Mouse (Mus musculus) left cerebral cortex, postnatal 14 days (tissue): Measurements from ENCODE around the gene Kcne3. TPM values are rescaled to one million over a fixed set of nuclear protein-coding genes. Genes with fewer than 3 reads are reported as not detected.

Experiments
- DNase-seq, 2 experiments: peaks; one replicate each; pipeline ENCODE4 v3.0.0; 2021 to 2022; ENCODE audit warnings: low spot score in 2 of 2, mixed read lengths in 1 of 2
- intact Hi-C: fragments of 180-260 bp; cut with DNase I; formaldehyde crosslinking; loops from one replicate; pipeline ENCODE4 v1.15.1; 2025
- total RNA-seq, 2 experiments: library from RNA; stranded (reverse); gene quantifications; 2 replicates each; pipeline ENCODE4 v1.2.3; 2021

The Kcne3 gene
- total RNA-seq, 2 experiments from 2014 or later, result not detected

DNA sequence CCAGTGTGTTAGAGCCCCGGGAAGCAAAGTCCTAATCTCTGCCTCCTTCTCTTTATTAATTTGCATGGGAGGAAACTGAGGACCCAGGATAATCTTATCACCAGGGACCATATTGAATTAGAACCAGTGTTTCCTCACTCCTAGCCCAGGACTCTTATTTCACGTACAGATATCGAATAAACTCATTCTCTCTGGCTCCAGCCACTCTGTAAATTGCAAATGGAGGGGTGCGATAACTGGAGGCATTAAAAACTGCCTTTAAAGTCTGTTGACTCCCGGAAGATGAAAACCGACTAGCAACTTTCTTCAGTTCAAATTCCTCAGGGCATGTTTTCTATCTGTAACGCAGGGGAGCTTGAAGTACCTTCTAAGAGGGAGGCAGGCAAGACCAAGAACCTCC, 3.1 kb downstream of the Kcne3 start:
- no peak for DNase-seq
- intact Hi-C loops, result no loop called here

DNA sequence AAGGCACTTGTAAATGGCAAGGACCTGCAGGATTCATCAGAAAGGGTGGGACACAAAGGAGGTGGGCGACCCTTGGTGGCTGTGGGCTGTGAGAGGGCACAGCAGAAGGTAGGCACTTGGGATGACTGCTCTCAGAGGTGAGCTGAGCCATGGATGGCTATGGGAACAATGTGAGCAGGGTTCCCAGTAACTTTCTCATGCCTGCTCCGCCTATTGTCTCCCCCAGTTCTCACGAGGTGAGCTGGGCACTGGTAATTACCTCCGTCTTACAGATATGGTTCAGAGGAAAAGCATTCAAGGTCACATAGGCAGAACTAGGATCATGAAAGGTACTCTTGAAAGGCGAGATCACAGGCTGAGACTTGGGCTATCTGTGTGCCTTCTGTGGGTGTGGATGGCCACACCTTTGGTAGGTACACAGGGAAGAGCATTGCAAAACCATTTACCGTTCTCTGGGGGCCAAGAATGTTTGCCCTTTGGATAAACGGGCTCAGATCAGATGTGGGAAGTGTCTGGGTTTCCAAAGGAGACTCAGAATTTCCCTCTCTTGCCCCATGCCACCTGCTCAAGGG, 3.6 kb downstream of the Kcne3 start:
- intact Hi-C loops, result no loop called here
- no peak for DNase-seq

DNA sequence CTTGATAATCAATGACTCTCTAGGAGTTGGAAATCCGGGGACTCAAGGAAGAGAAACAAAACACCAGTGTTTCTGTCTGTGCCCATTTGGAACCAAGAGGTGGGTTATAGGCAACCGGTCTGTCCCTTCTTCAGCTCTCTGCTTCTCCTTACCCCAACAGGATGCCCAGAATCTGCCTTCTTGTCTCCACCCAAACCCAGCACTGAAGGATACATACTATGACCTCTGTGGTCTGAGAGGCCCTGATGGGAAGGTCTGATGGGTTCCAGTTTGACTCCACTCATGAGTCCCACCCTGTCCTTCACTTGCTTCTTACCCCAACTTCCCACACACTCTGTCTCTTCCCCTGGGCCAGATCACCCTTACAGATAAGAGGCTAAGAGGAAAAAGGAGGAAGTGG, 4.9 kb downstream of the Kcne3 start:
- intact Hi-C loops, result no loop called here
- no peak for DNase-seq

DNA sequence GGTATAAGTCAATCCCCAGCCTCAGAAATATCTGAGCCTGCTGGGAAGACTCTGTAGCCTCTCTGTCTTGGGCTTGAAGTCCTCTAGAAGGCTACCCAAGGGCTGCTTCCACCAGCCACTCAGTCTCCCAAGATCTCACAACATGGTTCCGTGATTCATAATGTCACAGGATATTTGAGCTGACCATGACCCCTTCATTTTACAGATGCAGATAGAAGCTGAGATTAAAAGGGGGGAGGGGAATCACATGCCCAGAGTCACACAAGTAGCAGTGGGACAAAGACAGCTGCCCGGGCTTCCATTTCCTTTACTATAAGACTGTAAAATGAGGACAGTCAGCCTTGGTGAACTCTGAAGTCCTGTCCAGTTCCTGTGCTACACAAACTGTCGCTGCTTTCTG, 5.3 kb downstream of the Kcne3 start:
- DNase-seq, result no peak
- intact Hi-C loops, result no loop called here

DNA sequence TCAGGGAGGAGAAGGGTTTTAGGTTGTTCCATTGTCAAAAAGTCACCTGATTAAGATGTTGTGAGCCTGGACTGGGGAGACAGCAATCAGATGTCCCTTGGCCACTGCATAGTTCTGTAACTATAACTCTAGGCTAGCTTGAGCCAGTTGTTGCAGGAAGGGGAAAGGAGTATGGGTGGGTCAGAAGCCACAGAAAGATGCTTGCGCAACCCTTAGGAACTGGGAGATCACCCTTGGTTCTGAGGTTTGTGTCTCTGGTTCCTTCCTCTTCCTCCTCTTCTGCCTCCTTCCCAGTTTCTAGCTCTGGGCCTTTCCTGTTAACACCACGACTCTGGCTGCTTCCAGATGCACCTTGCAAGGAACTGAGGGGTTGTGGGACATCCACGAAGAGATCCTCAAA, 6.1 kb downstream of the Kcne3 start:
- no peak for DNase-seq
- intact Hi-C loops, result no loop called here

DNA sequence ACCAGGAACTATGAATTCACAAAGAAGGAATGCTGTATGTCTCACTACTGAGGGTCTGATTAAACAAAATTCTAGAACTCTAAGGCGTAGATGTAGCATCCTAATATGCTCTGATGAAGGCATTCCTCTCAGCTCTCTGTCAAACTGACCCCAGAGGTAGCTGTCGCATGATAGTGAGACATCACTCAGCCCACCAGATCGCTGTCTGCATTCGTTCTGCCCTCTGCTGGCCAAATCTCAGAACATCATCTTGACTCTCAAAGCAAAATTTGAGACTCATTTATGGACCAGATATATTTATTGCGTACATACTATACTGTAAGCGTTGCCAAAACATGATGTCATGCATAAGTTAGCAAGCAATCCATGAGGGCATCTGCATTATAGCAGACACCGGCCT, 11.3 kb downstream of the Kcne3 start:
- intact Hi-C loops, result loop anchor here (5.0 kb wide), 2 partner anchors 65 to 200 kb away; partner anchors contain the start of gene Pold3
- peak; percentile 57 to 59 for DNase-seq

DNA sequence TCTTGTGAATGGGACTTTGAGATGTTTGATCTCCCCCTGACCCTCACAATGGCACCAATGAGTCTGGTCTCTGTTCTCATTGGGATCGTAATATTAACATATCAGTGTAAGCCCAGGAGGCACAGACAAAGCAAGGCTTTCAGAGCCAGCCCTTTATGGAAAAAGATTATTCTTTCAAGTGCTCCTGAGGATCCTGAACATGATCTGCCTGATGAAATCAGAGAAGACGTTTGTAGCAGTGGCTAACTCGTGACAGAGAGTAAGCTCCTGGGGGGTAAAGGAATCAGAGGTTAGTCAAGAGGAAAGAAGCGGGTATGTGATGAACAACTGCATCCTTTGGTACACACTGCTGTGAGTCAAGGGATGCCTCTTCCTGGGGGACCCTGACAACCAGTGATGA, 13.9 kb downstream of the Kcne3 start:
- DNase-seq, result no peak

DNA sequence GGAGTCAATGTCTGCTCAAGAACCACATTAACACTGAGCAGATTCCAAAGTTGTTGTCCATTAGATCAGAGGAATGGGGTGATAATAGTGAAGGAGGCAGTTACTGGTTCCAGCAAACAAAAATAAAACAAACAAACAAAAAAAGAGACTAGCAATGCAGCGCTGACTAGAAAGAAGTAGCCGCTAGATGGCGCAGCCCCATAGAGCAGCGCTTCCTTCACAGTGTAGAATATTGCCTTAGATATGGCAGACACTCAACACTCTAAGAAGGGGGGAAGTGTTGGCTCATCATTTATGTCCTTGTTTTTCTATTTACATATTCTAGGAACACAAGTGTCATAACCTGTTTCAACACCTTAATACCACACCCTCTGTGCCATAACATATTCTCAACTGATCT, 14.5 kb downstream of the Kcne3 start:
- intact Hi-C loops, result loop anchor here (2.0 kb wide), 1 partner anchor 44 kb away; no protein-coding TSS in a partner anchor
- DNase-seq, result peak; percentile 73 to 78

More for the DNA sequence above, 13.9 kb downstream of the Kcne3 start:
- intact Hi-C loops, result loop anchor here (2.0 kb wide), 1 partner anchor 45 kb away; no protein-coding TSS in a partner anchor

DNA sequence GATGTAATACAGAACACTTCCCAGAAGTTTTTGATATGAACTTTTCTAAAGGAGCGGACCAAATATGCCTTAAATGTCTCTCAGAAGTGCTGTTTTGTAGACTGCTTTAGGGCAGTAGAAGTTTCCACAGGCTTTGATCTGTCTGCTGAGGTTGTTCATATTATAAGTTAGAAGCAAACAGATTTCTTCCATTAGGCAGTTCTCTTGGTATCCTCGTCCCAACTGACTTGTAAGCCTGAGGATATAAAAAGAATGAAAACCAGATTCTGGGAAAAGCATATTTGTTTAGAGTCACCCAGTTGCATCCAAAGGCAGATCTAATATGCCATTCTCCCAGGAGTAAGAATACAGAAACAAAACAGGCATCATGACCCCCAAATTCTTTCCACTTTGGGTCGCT, 24.9 kb downstream of the Kcne3 start:
- DNase-seq, result no peak
- intact Hi-C loops, result no loop called here

DNA sequence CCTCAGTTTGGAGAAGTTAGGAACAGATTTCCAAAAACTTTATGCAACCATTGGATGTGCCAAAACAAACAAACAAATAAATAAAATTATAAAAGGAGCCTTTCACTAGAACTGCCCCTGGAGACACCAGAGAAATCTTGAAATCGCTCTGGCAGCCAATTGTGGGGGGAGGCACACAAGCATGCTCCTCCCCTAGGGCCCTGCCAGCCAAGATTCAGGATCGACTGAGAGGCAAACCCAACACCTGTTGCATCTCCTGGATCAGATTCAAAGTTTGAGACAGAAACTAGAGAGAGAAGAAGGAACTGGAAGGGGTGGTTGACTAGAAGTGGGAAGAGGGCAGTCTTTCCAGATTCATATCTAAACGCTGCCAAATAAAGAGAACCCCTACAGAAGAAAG, 27.3 kb downstream of the Kcne3 start:
- no peak for DNase-seq
- intact Hi-C loops, result no loop called here

DNA sequence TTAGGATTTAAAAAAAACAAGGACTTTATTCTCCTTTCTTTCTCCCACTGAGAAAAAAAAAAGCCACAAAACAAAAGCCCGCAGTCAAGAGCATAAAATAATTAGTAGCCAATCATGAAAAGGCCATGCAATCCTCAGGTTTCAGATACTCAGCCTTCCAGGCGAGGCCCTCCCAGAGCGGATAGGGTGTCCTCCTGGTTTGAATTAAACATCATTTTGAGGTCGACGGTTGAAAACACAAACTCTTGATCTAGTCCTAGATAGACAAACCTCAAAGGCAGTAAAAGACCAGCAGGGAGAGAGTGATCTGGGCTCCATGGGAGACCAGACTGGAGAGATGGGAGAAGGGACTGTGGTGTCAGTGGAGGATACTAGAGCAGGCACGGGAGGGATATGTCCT, 28.6 kb downstream of the Kcne3 start:
- intact Hi-C loops, result no loop called here

DNA sequence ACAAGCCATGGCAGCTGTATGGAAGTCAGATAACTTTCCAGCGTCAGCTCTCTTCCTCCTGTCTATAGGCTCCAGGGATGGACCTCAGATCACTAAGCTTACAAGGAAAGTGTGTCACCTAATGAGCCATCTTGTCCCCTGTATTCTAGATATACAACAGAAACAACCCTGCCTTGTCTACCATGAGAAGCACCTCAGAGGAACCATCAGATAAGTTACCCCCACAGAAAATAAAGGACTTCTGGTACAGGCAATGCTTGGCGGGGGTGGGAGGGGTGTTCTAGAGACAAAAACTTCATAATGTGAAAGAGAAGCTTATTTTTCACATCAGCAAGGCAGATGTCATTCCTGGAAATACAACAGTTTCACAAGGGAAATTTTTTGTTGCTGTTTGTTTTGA, 29.8 kb downstream of the Kcne3 start:
- intact Hi-C loops, result no loop called here
- no peak for DNase-seq

More for the DNA sequence above, 28.6 kb downstream of the Kcne3 start:
- DNase-seq, result no peak

DNA sequence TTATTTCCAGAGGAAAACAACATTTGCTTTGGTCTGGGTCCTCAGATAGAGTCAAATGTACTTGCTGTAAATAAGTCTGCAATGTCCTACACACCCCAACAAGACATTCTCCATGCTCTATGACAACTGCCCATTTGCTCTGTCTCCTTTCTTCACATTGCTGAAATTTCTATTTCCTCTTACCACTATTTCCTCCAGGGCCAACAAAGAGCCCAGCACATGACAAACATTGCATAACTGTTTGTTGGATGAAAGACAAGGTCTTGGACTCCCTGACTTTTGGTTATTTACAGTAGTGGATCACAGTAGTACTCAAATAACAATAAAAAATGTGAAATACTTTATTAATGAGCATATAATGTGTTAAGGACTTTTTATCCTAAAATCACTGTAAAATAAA, 31.6 kb downstream of the Kcne3 start:
- DNase-seq, result no peak
- intact Hi-C loops, result no loop called here

DNA sequence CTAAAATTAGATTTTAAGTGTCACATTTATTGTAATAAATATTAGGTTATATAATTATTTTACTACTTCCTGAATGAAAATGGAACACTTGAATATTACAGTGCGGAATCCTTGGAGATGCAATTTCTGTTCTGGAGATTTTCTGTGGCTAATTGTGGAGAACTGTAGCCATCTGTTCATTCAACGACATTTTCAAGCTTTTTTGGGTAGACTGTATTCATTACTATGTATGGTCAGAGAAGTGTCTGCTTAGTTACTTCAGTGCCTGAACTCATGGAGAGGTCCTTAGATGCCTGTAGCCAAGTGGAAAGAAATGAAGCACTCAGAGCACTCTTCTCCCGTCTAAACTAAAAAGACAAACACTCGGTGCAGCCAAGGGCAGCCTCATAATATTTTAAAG, 38.0 kb downstream of the Kcne3 start:
- peak in 1 of 2 experiments; percentile 40 for DNase-seq

DNA sequence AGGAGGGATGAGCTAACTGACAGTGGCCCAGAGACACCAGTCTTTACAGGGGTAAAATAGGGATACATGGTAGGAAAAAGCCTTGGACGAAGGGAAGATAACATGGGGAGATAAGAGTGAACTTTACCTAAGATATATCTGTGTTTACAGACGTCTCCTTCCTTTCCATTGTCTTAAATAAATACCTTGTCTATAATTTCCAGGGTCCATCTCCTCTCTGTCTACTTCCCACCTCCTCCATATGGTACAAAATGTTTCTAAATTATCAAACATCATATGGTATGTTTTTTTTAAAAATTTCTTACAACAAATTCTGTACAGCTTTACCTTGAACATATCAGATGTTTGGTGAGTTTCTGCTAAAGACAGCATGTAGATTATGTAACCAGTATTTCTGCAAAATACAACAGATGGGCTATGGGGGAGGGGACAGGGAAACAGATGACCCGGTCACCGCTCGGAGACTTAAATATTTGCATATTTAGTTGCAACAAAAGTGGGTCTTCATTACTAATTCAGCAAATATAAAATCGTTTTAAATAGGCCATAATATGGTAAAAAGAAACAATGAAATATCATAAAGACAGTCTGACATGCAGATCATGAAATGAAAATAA, 38.9 kb downstream of the Kcne3 start:
- intact Hi-C loops, result no loop called here
- no peak for DNase-seq

More for the DNA sequence above, 38.0 kb downstream of the Kcne3 start:
- intact Hi-C loops, result no loop called here

DNA sequence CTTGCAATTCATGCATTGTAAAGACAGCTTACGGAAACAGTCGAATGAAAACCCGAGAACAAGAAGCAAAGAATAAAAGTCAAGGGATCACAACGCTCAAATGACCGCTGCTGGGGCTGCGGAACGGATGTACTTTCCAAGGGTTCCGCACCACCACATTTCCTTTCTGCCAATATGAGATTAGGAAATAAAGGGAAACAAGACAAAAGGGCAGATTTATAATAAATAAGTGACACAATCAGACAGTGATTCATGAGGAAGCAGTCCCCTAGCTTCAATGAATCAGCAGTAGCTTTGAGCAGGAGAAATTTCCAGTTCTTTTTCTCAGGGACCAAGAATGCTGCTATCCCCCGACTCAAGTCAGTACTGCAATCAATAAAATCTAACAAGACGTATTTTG, 39.7 kb downstream of the Kcne3 start:
- no peak for DNase-seq
- intact Hi-C loops, result no loop called here

DNA sequence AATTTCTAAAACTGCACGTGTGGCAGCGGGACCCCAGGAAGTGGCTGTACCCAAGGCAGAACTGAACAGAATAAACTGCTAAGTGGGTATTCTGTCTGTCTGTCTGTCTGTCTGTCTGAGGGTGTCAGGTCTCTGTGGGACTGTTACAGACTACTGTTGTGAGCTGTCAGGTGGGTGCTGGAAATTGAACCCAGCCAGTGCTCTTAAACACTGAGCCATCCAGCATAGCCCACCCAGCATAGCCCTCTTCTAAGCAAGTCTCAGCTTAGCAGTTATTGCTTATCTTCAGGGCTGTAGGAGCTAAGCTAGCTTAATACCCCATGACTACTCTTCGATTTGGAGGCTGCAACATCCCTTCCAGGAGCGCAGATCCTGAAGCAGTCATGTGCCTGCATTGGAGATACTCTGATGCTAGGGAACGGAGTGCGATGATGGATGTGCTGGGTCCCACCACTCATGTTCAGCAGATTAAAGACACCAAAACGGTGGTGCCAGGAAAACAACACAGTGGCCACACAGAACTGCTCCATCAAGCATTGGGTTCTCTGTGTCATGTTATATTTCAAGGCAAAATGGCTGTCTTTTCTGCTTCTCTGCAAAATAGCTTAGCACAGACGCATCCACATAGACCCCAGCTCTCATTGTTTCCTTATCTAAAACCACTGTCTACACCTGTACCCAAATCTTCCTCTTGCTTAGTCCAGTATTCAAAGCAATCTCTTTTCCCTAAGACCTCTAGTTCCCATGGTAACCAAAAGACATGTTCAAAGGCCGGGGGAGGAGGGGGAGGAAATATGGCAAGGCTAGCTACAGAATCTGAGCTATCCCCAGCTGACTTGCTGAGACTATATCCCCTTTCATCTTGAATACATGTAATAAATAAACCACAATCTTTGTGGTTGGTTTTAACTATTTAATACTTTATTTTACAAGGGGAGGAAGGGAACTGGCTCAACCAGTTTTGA, 40.6 kb downstream of the Kcne3 start:
- peak in 1 of 2 experiments; percentile 36 for DNase-seq
- intact Hi-C loops, result no loop called here

DNA sequence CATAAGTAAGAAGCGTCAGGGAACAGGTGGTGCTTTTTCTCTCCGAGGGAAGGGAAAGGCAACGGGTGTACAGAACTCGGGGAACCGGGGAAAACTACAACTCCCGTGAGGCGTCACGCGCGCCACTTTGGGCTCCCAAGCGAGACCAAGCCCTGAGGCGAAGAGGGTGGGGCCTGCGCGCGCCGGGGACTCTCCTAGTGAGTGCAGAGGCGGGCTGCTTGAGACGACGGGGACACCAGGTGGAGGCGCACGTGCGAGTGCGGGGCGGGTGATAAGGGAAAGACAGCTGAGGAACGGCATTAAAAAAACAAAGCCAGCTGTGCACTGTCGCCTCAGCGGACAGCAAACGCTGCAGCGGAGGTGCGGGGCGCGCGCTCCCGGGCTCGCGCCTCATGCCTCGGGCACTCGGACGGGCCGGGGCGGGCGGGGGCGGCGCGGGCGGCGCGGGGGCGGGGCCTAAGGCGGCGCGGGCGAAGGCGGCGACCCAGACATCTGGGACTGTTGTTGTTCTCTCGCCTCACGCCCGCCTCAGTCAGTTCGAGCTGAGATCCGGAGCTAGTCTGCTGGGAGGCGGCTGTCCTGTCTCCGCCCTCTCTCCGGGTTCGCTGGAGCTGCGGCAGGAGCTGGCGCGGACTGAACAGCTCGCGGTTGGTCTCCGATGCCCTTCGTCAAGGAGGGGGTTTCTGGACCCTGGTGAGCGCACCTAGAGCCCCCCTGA, 51.0 kb downstream of the Kcne3 start, which contains the start of gene Pgm2l1:
Gene Pgm2l1 (plus strand): TSS at position 237 of the 718 bp plus-strand sequence.
- intact Hi-C loops, result loop anchor here (5.0 kb wide), 1 partner anchor 105 kb away; the partner anchor contains the start of gene Pold3

DNA sequence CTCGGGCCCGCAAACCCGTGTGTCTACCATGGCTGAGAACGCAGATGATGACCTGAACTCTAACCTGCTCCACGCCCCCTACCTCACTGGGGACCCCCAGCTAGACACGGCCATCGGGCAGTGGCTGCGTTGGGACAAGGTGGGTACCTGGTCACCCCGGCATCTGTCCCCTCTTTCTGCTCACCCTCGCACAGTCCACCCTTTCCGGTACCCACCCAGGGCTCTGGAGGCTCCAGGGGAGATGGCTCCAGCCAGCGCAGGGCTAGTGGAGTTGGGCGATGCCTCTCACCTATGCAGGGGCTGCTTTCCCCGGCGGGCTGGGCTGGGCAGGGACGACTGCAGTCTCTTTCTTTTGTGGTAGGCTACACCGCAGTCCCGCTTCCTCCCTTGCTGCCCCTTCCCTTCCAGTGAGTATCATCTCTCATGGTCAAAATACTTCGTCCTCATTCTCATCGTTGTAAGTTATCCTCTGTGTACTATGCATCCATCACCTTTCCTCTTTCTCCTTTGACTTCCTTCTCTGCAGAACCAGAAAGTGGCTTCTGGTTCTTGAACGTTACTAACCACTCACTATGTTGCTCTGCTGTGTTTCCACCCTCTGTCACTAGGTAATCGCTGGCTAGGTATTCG, 51.7 kb downstream of the Kcne3 start:
- intact Hi-C loops, result loop anchor here (5.0 kb wide), 1 partner anchor 106 kb away; the partner anchor contains the start of gene Pold3
- peak in 1 of 2 experiments; percentile 30 for DNase-seq

More for the DNA sequence above, 51.0 kb downstream of the Kcne3 start, which contains the start of gene Pgm2l1:
- DNase-seq, result peak; percentile 98
